Mouse (Mus musculus) T-helper 17 cell (primary cell): Measurements from ENCODE around the gene Hyal2.

ENCODE experiments used
- in situ Hi-C, 2 experiments: fragments of 300-600 bp; cut with MboI, MseI; formaldehyde crosslinking; loops; 1 replicate in 1 of 2; 2 replicates in 1 of 2; pipeline ENCODE4 v1.15.1; 2025; ENCODE audit warnings: high pct_unique_total_duplicates in 2 of 2

The Hyal2 gene

GRCm38 (mm10) chr9:107582509-107583062 is 14.8 kb downstream of the Hyal2 start:
- in situ Hi-C loops = no loop called here

- in situ Hi-C loops = no loop called here
Measured at GRCm38 (mm10) chr9:107583174-107583573, 15.4 kb downstream of the Hyal2 start.

DNA sequence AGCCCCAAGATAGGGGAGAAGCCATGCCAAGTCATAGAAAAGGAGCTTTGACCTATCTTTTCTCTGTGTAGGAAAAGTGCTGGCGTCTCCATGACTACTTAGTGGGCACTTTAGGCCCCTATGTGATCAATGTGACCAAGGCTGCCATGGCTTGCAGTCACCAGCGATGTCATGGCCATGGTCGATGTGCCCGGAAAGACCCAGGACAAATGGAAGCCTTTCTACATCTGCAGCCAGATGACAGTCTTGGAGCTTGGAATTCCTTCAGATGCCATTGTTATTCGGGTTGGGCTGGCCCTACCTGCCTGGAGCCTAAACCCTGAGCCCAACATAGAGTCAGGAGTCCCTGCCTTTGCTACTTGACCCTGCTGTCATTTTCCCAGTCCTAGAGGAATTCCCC is 18.8 kb downstream of the Hyal2 start:
- in situ Hi-C loops = no loop called here

DNA sequence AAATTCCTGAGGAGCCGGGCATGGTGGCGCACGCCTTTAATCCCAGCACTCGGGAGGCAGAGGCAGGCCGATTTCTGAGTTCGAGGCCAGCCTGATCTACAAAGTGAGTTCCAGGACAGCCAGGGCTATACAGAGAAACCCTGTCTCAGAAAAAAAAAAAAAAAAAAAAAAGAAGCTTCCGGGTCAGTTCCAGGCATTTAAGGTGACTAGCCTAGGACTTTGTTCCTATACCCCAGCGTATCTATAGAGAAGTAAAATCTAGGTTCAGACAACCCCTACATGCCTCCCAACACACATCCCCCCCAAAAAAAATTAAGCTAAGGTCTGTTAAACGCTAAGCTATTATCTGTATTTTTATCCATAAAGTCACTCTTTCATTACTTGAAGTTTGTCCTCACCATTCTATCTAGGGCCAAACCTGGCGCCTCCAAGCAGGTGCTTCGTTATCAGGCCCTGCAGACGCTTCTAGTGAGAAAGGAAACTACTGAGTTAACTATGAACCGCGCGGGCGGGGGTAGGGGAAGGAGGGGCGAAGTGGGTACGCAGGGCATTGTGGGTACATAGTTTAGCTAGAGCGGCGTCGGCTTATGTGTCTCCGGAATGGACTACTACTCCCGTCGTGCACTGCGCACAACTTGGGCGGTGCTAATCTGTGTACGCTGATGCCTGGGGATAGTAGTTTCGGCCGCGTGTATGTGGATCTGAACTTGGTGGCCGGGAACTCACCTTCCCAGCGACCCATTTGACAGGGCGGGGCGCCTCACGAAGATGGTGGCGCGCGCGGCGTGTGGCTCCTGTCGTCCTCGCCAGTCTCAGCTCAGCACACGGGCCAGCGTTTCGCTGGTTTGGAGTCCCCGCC is 19.5 kb downstream of the Hyal2 start, which contains the start of gene Ifrd2:
TSS of gene Ifrd2 (plus strand) at position 669 of the 859 bp plus-strand sequence.
- in situ Hi-C loops = no loop called here

DNA sequence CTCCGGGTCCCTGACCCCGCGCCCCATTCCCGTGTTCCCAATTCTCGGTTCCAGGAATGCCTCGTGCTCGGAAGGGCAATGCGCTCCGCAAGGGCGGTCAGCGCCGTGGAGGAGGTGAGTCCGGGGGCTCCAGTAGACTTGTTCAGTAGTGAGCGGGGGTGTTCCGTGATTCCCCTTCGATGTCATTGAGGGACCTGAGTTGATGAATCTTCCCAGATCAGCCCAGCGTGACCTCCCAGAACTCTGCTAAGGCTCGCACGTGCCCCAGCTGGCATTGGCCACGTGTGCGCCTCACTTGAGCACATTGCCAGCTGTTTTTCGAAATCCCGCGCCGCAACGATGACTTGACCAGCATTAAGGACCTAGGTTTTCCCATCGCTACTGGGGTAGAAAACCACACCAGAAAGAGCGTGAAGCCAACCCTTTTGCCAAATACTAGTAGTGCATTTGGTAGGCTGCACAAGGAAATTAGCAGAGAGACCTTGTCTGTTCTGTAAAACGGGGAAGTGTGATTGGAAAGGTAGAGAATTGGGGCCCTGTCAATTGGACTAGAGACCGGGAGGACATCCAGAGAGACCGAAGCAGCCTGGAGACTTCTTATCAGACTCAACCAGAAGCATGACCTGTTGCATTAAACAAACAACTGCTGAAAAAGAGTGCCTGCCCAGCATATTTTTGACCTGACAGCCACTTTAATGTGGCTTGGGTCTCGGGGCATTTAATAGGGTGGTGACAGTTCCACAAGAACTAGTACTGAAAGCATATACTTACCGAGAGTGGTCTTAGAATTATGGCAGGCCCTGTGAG is 20.3 kb downstream of the Hyal2 start:
- in situ Hi-C loops = no loop called here

- in situ Hi-C loops = no loop called here
Measured at GRCm38 (mm10) chr9:107590058-107590772, 22.5 kb downstream of the Hyal2 start.

GRCm38 (mm10) chr9:107590773-107591060 is 23.0 kb downstream of the Hyal2 start:
- in situ Hi-C loops = no loop called here

DNA sequence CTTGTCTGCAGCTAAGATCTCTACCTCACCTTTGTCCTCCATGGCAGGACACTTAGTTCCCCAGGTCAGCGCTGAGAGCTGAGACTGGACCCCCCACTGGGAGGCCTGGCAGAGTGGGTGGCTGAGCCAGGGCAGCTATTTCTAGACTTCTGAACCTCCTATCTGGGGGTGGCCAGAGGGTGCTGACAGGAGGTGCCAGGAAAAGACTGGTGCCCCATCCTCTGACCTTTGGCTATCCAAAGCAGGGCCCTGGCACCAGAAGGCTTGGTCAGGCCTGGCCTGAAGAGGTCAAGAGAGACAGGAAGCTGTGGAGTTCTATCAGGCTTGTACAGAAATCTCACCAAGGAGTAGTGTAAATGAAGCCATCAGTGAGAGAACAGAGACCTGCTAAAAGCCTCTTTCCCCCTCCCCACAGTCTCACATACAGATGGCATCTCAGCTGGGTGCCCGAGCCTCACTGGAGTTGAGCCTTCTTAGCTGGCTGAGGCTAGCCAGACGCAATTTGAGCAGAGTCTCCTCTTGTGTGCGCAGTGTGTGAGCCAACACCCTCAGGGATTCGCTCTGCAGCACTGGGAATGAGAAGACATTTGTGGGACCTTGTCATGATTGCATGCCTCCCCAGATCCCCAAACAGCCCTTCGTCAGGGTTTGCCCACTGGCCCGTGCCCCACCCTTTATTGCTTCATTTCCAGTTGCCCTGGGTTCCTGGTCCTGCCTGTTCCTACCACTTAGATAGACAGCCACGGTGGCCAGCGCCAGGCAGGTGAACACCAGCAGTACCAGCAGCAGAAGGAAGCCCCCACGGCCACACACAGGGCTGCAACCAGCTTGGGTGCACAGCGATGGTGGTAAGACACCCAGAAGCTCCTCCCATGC is 25.6 kb downstream of the Hyal2 start:
- in situ Hi-C loops = no loop called here

- in situ Hi-C loops = no loop called here
Measured at GRCm38 (mm10) chr9:107594281-107595062, 26.7 kb downstream of the Hyal2 start.

- in situ Hi-C loops = no loop called here
Measured at GRCm38 (mm10) chr9:107596619-107597569, 29.1 kb downstream of the Hyal2 start.

DNA sequence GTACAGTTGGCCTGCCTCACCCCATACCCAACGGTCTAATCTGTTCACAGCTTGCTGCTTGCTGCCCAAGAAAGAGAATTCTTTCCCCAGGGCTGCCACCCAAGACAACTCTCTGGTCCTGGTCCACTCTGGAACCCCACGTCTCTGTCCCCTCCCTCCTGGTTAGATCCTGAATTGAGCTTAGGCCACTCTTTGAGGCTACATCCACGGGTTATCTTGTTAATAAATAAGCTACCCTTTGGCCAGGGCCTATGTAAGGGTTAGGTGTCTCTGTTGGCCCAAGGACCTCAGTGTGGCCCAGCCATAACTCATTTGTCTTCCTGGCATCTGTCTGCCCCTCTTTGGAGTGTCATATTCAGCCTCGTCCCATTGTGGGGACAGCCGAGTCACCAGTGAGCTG is 30.6 kb downstream of the Hyal2 start:
- in situ Hi-C loops = no loop called here

GRCm38 (mm10) chr9:107599433-107599832 is 31.7 kb downstream of the Hyal2 start:
- in situ Hi-C loops = no loop called here

- in situ Hi-C loops = loop anchor here in 1 of 2 experiments (5.0 kb wide), 2 partner anchors 42 to 77 kb away; partner anchors contain the start of gene Gnat1
Measured at GRCm38 (mm10) chr9:107599842-107600241, 32.1 kb downstream of the Hyal2 start.

DNA sequence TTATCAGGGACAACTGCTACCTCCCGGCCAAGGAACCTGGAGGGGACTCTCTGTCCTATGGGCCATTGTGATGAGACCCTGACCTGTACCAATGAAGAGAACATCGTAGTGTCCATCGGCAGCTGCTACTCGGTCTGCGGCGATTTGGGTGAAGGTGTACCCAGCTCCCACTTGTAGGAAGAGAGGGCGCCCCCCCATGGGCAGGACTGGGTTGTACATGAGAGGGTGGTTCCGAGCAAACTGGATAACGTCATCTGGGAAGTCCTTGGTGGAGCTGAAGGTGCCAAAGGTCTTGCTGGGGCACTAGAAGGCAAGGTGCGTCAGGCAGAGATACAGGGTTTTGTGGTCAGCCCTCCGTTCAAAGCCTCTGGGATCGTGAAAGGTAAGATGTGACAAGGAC is 33.0 kb downstream of the Hyal2 start:
- in situ Hi-C loops = loop anchor here in 1 of 2 experiments (5.0 kb wide), 2 partner anchors 42 to 77 kb away; partner anchors contain the start of gene Gnat1

- in situ Hi-C loops = loop anchor here in 1 of 2 experiments (5.0 kb wide), 2 partner anchors 41 to 76 kb away; partner anchors contain the start of gene Gnat1
Measured at GRCm38 (mm10) chr9:107601275-107601674, 33.5 kb downstream of the Hyal2 start.

DNA sequence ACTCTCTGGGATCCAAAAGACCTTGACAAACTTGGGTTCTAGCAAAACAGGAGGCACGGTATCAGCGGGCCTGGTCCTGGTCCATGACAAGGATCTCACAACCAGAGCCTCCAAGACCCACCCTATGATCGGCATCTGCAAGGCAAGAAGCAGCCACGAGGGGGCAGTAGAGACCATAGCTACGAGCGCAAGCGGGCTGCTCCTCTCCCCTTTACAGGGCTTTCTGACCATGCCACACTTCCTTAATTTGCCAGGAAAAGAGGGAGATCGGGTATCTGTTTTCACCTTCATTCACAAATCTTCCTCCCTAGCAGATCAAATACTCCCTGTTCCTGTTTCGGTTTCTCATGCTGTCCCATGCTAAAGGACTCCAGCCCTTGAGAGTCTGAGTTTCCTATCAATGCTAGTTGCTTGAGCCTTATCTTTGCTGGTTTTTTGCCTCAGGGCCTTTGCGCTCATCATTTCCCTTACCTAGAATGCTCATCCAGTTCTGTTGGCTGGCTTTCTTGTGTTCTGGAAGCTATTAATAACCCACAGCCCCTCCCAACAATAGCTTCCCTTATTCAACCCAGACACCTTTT is 34.4 kb downstream of the Hyal2 start:
- in situ Hi-C loops = loop anchor here in 1 of 2 experiments (5.0 kb wide), 2 partner anchors 40 to 75 kb away; partner anchors contain the start of gene Gnat1

- in situ Hi-C loops = loop anchor here in 1 of 2 experiments (5.0 kb wide), 2 partner anchors 39 to 74 kb away; partner anchors contain the start of gene Gnat1
Measured at GRCm38 (mm10) chr9:107603251-107603650, 35.5 kb downstream of the Hyal2 start.
